18 mouse cellular contexts compared by ENCODE assay signal in genomic region chr17:50737068-50737467, GRCm38 (mm10).
DNase-seq lines count a peak whose midpoint lies in the region; ATAC-seq and TF ChIP-seq lines count a peak whose summit lies in the region.
"Had no signal": no experiment of that assay in that cellular context is flagged by ENCODE, and none has a peak within 500 bp of the region (broad histone marks: within the 10 kb centered on the region; RNA-seq: fewer than 3 reads in every experiment).

No protein-coding gene starts in this region.

- no peaks in the 10 kb centered on the region for H3K79me2 ChIP-seq in heart, adult 2 months (replicated peaks; ENCODE audit: control insufficient read depth, insufficient read depth, low read length)
- no peaks in the 10 kb centered on the region for H3K79me2 ChIP-seq in liver, adult 2 months (ENCODE audit: control insufficient read depth, insufficient read depth, low read length)

- H3K9me3 ChIP-seq in liver, postnatal 0 days (ENCODE audit: low read length): no peaks in the 10 kb centered on the region
- H3K9me3 ChIP-seq in midbrain, postnatal 0 days (ENCODE audit: low read length): no peaks in the 10 kb centered on the region
- H3K9me3 ChIP-seq in midbrain, embryonic 11.5 days (ENCODE audit: control insufficient read depth, low read length): no peaks in the 10 kb centered on the region
- H3K9me3 ChIP-seq: hindbrain, embryonic 15.5 days; midbrain, embryonic 13.5 days had no signal

- TF ChIP-seq CTCF in heart, adult 2 months (IDR thresholded peaks at IDR 0.05): no peak
- no peak for TF ChIP-seq CTCF in liver, adult 2 months (IDR thresholded peaks at IDR 0.05; ENCODE audit: low read depth, low read length)
- no peak for TF ChIP-seq CTCF in liver, postnatal 0 days (IDR thresholded peaks at IDR 0.05; ENCODE audit: low read depth)
- TF ChIP-seq CTCF in midbrain, postnatal 0 days (IDR thresholded peaks at IDR 0.05): no peak

- TF ChIP-seq POLR2A in heart, adult 2 months (IDR thresholded peaks at IDR 0.05; ENCODE audit: insufficient read depth, low read depth, low read length): no peak
- TF ChIP-seq POLR2A in liver, adult 2 months (IDR thresholded peaks at IDR 0.05; ENCODE audit: extremely low read depth, insufficient read depth, low read length): no peak

- no peak overlapping the region for H3K9ac ChIP-seq in heart, adult 2 months (ENCODE audit: low read depth, low read length)
- no peak overlapping the region for H3K9ac ChIP-seq in liver, adult 2 months (ENCODE audit: low read depth, low read length)
- H3K9ac ChIP-seq in liver, postnatal 0 days (replicated peaks): no peak overlapping the region
- no peak overlapping the region for H3K9ac ChIP-seq in midbrain, postnatal 0 days (replicated peaks; ENCODE audit: low read length, poor library complexity, severe bottlenecking)
- H3K9ac ChIP-seq in midbrain, embryonic 11.5 days (ENCODE audit: low read length): no peak overlapping the region
- H3K9ac ChIP-seq: hindbrain, embryonic 15.5 days; liver, embryonic 14.5 days; midbrain, embryonic 13.5 days had no signal

- no peaks in the 10 kb centered on the region for H3K27me3 ChIP-seq in heart, adult 2 months (ENCODE audit: control insufficient read depth, insufficient read depth, low read length)
- H3K27me3 ChIP-seq in liver, adult 2 months (ENCODE audit: control insufficient read depth, insufficient read depth, low read length): no peaks in the 10 kb centered on the region
- no peaks in the 10 kb centered on the region for H3K27me3 ChIP-seq in liver, postnatal 0 days (ENCODE audit: insufficient read depth, low read length)
- H3K27me3 ChIP-seq in midbrain, postnatal 0 days (ENCODE audit: insufficient read depth, low read length): no peaks in the 10 kb centered on the region
- no peaks in the 10 kb centered on the region for H3K27me3 ChIP-seq in midbrain, embryonic 11.5 days (ENCODE audit: control insufficient read depth, insufficient read depth, low read length)
- H3K27me3 ChIP-seq: CH12.LX; hindbrain, embryonic 15.5 days; midbrain, embryonic 13.5 days had no signal

- DNase-seq in cerebellum, adult 11-12 months: peak; percentile 34
- no peak for DNase-seq in cerebellum, adult 8-10 months
- no peak for DNase-seq in heart, adult 2 months
- DNase-seq in heart, postnatal 25 days (ENCODE audit: low spot score): no peak
- no peak for DNase-seq in liver, adult 2 months (ENCODE audit: extremely low read depth, low read depth, low spot score)
- DNase-seq in liver, postnatal 0 days: no peak
- DNase-seq in midbrain, postnatal 0 days (ENCODE audit: low spot score): no peak
- no peak for DNase-seq in midbrain, embryonic 11.5 days (ENCODE audit: low spot score, missing footprints)
- DNase-seq: adrenal gland, postnatal 25 days; kidney, adult 18-20 months; kidney, postnatal 36 days; right cerebral cortex, adult 18-20 months; thymus, postnatal 14 days had no signal

- TF ChIP-seq EP300 in heart, adult 2 months (IDR thresholded peaks at IDR 0.05; ENCODE audit: insufficient read depth, low read depth, low read length): 0 out of 2 replicates have a peak, but pooled peaks have one; percentile 6
- no peak for TF ChIP-seq EP300 in liver, postnatal 0 days (IDR thresholded peaks at IDR 0.05; ENCODE audit: low read depth)

- H3K36me3 ChIP-seq in heart, adult 2 months (ENCODE audit: control insufficient read depth, insufficient read depth, low read length): peaks cover 3% of the 10 kb centered on the region
- peaks cover 5% of the 10 kb centered on the region; the same call in 1 of the 2 replicates for H3K36me3 ChIP-seq in liver, adult 2 months (ENCODE audit: control insufficient read depth, insufficient read depth, low read length)
- peaks cover 11% of the 10 kb centered on the region for H3K36me3 ChIP-seq in liver, postnatal 0 days (replicated peaks; ENCODE audit: insufficient read depth, low read length)
- H3K36me3 ChIP-seq in midbrain, postnatal 0 days (ENCODE audit: insufficient read depth, low read length): peaks cover 13% of the 10 kb centered on the region
- H3K36me3 ChIP-seq in midbrain, embryonic 11.5 days (ENCODE audit: control insufficient read depth, insufficient read depth, low read length): no peaks in the 10 kb centered on the region
- H3K36me3 ChIP-seq: hindbrain, embryonic 15.5 days had no signal

- peak overlapping the region; percentile 75 for H3K27ac ChIP-seq in heart, adult 2 months
- H3K27ac ChIP-seq in liver, adult 2 months (replicated peaks; ENCODE audit: insufficient read depth, low read depth, low read length): peak overlapping the region; percentile 6; the same call in 1 of the 2 replicates
- no peak overlapping the region for H3K27ac ChIP-seq in liver, postnatal 0 days (ENCODE audit: low read depth)
- H3K27ac ChIP-seq in midbrain, postnatal 0 days (ENCODE audit: low read depth, low read length): no peak overlapping the region
- no peak overlapping the region for H3K27ac ChIP-seq in midbrain, embryonic 11.5 days (ENCODE audit: low read depth, low read length)
- H3K27ac ChIP-seq: liver, embryonic 14.5 days; midbrain, embryonic 13.5 days had no signal

- no peak for ATAC-seq in liver, postnatal 0 days
- ATAC-seq in midbrain, postnatal 0 days (ENCODE audit: low FRiP score): no peak
- ATAC-seq in midbrain, embryonic 11.5 days (ENCODE audit: low FRiP score): no peak
- ATAC-seq: midbrain, embryonic 13.5 days had no signal

- intact Hi-C loops in heart, adult 2 months (cut with DNase I): no loop called here
- intact Hi-C loops in heart, postnatal 25 days (cut with DNase I): no loop called here

- peaks cover 23% of the 10 kb centered on the region for H3K4me1 ChIP-seq in heart, adult 2 months (ENCODE audit: control insufficient read depth, insufficient read depth, low read length)
- peaks cover 5% of the 10 kb centered on the region for H3K4me1 ChIP-seq in liver, adult 2 months (ENCODE audit: control insufficient read depth, insufficient read depth, low read length)
- peaks cover 8% of the 10 kb centered on the region for H3K4me1 ChIP-seq in liver, postnatal 0 days (ENCODE audit: insufficient read depth)
- H3K4me1 ChIP-seq in midbrain, postnatal 0 days (ENCODE audit: insufficient read depth, low read length): no peaks in the 10 kb centered on the region
- H3K4me1 ChIP-seq in midbrain, embryonic 11.5 days (ENCODE audit: control insufficient read depth, insufficient read depth, low read length): no peaks in the 10 kb centered on the region
- H3K4me1 ChIP-seq: hindbrain, embryonic 15.5 days; midbrain, embryonic 13.5 days had no signal

- no peak overlapping the region for H3K4me3 ChIP-seq in heart, adult 2 months
- H3K4me3 ChIP-seq in liver, adult 2 months (ENCODE audit: insufficient read depth, low read depth, low read length): no peak overlapping the region
- H3K4me3 ChIP-seq in liver, postnatal 0 days (ENCODE audit: low read depth, low read length): no peak overlapping the region
- H3K4me3 ChIP-seq in midbrain, postnatal 0 days (ENCODE audit: low read depth, low read length): no peak overlapping the region
- H3K4me3 ChIP-seq in midbrain, embryonic 11.5 days (ENCODE audit: low read depth, low read length): no peak overlapping the region
- H3K4me3 ChIP-seq: erythroblast, embryonic 14.5 days; hindbrain, embryonic 15.5 days; midbrain, embryonic 13.5 days had no signal

- no peak overlapping the region for H3K4me2 ChIP-seq in liver, postnatal 0 days (ENCODE audit: low read depth, low read length)
- no peak overlapping the region for H3K4me2 ChIP-seq in midbrain, postnatal 0 days (ENCODE audit: low read depth, low read length, poor library complexity, severe bottlenecking)
- H3K4me2 ChIP-seq in midbrain, embryonic 11.5 days: no peak overlapping the region
- H3K4me2 ChIP-seq: hindbrain, embryonic 15.5 days; midbrain, embryonic 13.5 days had no signal

- WGBS in heart, adult 2 months: 18% methylated on average over 2 of the region's 2 CpGs
- WGBS in liver, adult 2 months: 38% methylated on average over 2 of the region's 2 CpGs
- 30% methylated on average over 2 of the region's 2 CpGs for WGBS in liver, postnatal 0 days (ENCODE audit: insufficient replicate concordance)
- WGBS in midbrain, postnatal 0 days: 65% methylated on average over 2 of the region's 2 CpGs
- WGBS in midbrain, embryonic 11.5 days: 73% methylated on average over 2 of the region's 2 CpGs

Comparison
In these comparisons a context has a peak if more than half of its experiments do, and no peak if none do; other contexts are left out.
1. H3K27ac ChIP-seq: peak in heart, adult 2 months (single experiment) and liver, adult 2 months (single experiment); none in liver, postnatal 0 days (single experiment), midbrain, postnatal 0 days (single experiment) and midbrain, embryonic 11.5 days (single experiment).